Mouse (Mus musculus) frontal cortex, adult (tissue): ENCODE measurements around the gene Tmem179.
A peak's percentile ranks its signal among the peaks of the same experiment; 100 is the strongest.

ENCODE experiments used
- ATAC-seq: cut with Nextera tagmentation; 2 replicates; pipeline ENCODE4 v1.9.2; 2017; ENCODE audit warnings: mild to moderate bottlenecking, moderate library complexity, mixed read lengths; ENCODE audit not compliant: low TSS enrichment

The Tmem179 gene

GRCm38 (mm10) chr12:112516697-112517337 is at the start of gene Tmem179:
TSS of gene Tmem179 (minus strand) at chr12:112516747.
- ATAC-seq = no peak; the same call in 1 of the 2 replicates

- ATAC-seq = no peak
Observed at GRCm38 (mm10) chr12:112563011-112563410, 46.5 kb upstream of the Tmem179 start.

- no peak; the same call in 1 of the 2 replicates for ATAC-seq
Observed at GRCm38 (mm10) chr12:112562462-112562861, 45.9 kb upstream of the Tmem179 start.

GRCm38 (mm10) chr12:112561163-112561562 is 44.6 kb upstream of the Tmem179 start:
- no peak for ATAC-seq

- no peak for ATAC-seq
Observed at GRCm38 (mm10) chr12:112560176-112560797, 43.7 kb upstream of the Tmem179 start.

GRCm38 (mm10) chr12:112559671-112560070 is 43.1 kb upstream of the Tmem179 start:
- no peak for ATAC-seq

- no peak for ATAC-seq
Observed at GRCm38 (mm10) chr12:112559231-112559630, 42.7 kb upstream of the Tmem179 start.

- no peak for ATAC-seq
Observed at GRCm38 (mm10) chr12:112557219-112557618, 40.7 kb upstream of the Tmem179 start.

GRCm38 (mm10) chr12:112556531-112557060 is 40.0 kb upstream of the Tmem179 start:
- no peak for ATAC-seq

GRCm38 (mm10) chr12:112554900-112555299 is 38.4 kb upstream of the Tmem179 start:
- ATAC-seq = no peak

- no peak for ATAC-seq
Observed at GRCm38 (mm10) chr12:112552520-112552919, 36.0 kb upstream of the Tmem179 start.

- peak; percentile 80 for ATAC-seq
Observed at GRCm38 (mm10) chr12:112551861-112552375, 35.4 kb upstream of the Tmem179 start.

- no peak for ATAC-seq
Observed at GRCm38 (mm10) chr12:112549287-112549686, 32.7 kb upstream of the Tmem179 start.

- no peak for ATAC-seq
Observed at GRCm38 (mm10) chr12:112546110-112546509, 29.6 kb upstream of the Tmem179 start.

- ATAC-seq = 0 out of 2 replicates have a peak, but pooled peaks have one; percentile 25
Observed at GRCm38 (mm10) chr12:112544946-112545701, 28.6 kb upstream of the Tmem179 start.

GRCm38 (mm10) chr12:112543941-112544340 is 27.4 kb upstream of the Tmem179 start:
- no peak for ATAC-seq

- ATAC-seq = peak; percentile 88
Observed at GRCm38 (mm10) chr12:112542920-112543300, 26.4 kb upstream of the Tmem179 start.

- no peak for ATAC-seq
Observed at GRCm38 (mm10) chr12:112542257-112542919, 25.8 kb upstream of the Tmem179 start.

GRCm38 (mm10) chr12:112541483-112542091 is 25.0 kb upstream of the Tmem179 start:
- ATAC-seq = no peak

- no peak for ATAC-seq
Observed at GRCm38 (mm10) chr12:112540321-112540720, 23.8 kb upstream of the Tmem179 start.

- ATAC-seq = no peak
Observed at GRCm38 (mm10) chr12:112539466-112539965, 23.0 kb upstream of the Tmem179 start.
